Mouse (Mus musculus): ENCODE data around the gene Asah2. TPM values are rescaled to one million over a fixed set of nuclear protein-coding genes. Genes with fewer than 3 reads are reported as not detected.

Asah2 gene
- polyA plus RNA-seq, 1 experiment = 14.5 TPM

DNA sequence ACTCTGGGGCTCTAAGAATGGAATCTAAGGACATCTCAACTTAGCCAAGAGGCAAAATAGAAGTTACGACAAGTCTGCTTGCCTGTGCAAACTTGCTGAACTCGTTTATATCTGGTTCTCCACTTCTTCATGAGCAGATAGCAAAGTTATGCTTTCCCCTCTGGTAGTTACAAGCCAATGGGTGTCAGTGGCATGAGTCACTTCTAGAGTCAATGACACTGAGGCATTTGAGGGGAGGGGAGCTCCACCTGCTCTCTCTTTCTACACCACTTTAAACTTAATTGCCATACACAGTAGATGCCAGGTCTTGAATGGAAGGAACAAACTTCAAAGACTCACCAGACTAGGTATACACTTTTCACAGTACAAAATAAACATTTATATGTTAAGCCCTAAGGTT is 38.4 kb downstream of the Asah2 start:
- no peaks in the 10 kb centered on the region for H3K27me3 ChIP-seq (ENCODE audit: control insufficient read depth, insufficient read depth, low read length)
- no peak for TF ChIP-seq CTCF (IDR thresholded peaks at IDR 0.05; ENCODE audit: borderline replicate concordance, insufficient read depth, low read depth, low read length)
- no peak for TF ChIP-seq POLR2A (IDR thresholded peaks at IDR 0.05; ENCODE audit: borderline replicate concordance, insufficient read depth, low read length)
- 82% methylated on average over 2 of the region's 2 CpGs for WGBS
- no peak for DNase-seq
- no peak overlapping the region for H3K27ac ChIP-seq (ENCODE audit: insufficient read depth, low read length)
- H3K4me1 ChIP-seq (ENCODE audit: control insufficient read depth, insufficient read depth, low read length) = no peaks in the 10 kb centered on the region
- no peak overlapping the region for H3K4me3 ChIP-seq (replicated peaks; ENCODE audit: insufficient read depth, low read depth, low read length)

DNA sequence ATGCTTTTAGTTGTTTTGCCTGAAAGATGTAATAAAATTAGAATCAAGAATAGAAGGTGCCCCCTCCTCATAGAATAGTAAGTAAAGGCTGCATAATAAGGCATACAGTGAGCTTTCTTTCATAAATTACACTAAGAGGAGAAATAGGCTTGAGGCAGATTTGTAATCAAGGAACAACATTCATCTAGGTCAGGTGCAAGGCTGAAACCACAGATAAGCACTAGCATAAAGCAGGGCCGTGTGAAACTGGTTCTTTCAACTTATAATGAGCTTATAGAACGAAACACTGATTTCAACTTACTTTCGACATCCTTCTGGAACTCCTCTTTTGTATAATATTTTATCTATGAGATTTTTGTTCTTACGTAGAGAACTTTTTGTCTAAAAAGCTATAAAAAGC is 40.3 kb downstream of the Asah2 start:
- Histone ChIP-seq H3K27me3 (ENCODE audit: control insufficient read depth, insufficient read depth, low read length) (no peaks in the 10 kb centered on the region), H3K27ac (ENCODE audit: insufficient read depth, low read length) (no peak overlapping the region), H3K4me3 (replicated peaks; ENCODE audit: insufficient read depth, low read depth, low read length) (no peak overlapping the region), H3K4me1 (ENCODE audit: control insufficient read depth, insufficient read depth, low read length) (no peaks in the 10 kb centered on the region)
- no peak for DNase-seq
- WGBS = 85% methylated on average over 4 of the region's 4 CpGs
- no peak for TF ChIP-seq POLR2A (IDR thresholded peaks at IDR 0.05; ENCODE audit: borderline replicate concordance, insufficient read depth, low read length)
- no peak for TF ChIP-seq CTCF (IDR thresholded peaks at IDR 0.05; ENCODE audit: borderline replicate concordance, insufficient read depth, low read depth, low read length)

DNA sequence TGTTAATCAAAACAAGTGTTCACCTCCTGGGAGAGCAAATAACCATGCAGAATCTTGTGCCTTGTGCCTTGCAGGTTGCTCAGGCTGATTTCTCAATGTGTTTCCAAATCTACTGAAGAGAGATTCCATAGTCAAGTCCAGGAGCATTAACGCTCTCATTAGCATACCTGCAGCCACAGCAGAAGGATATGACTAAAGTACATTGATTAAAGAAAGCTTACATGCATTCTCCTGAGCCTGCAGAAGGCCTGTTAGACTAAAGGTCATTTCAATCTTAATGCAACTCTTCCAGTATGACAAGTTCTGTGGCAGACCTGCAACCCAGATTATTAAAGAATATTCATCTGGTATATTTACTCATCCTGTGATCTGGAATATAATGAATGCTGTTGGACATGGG is 46.7 kb downstream of the Asah2 start:
- Histone ChIP-seq H3K4me1 (ENCODE audit: control insufficient read depth, insufficient read depth, low read length) (no peaks in the 10 kb centered on the region), H3K4me3 (replicated peaks; ENCODE audit: insufficient read depth, low read depth, low read length) (no peak overlapping the region), H3K27me3 (ENCODE audit: control insufficient read depth, insufficient read depth, low read length) (no peaks in the 10 kb centered on the region), H3K27ac (ENCODE audit: insufficient read depth, low read length) (no peak overlapping the region)
- no peak for DNase-seq
- TF ChIP-seq POLR2A (IDR thresholded peaks at IDR 0.05; ENCODE audit: borderline replicate concordance, insufficient read depth, low read length) (no peak), CTCF (IDR thresholded peaks at IDR 0.05; ENCODE audit: borderline replicate concordance, insufficient read depth, low read depth, low read length) (no peak)
- WGBS = 84% methylated on average over 1 of the region's 1 CpGs

- no peaks in the 10 kb centered on the region for H3K4me1 ChIP-seq (ENCODE audit: control insufficient read depth, insufficient read depth, low read length)
- TF ChIP-seq POLR2A (IDR thresholded peaks at IDR 0.05; ENCODE audit: borderline replicate concordance, insufficient read depth, low read length) (no peak), CTCF (IDR thresholded peaks at IDR 0.05; ENCODE audit: borderline replicate concordance, insufficient read depth, low read depth, low read length) (no peak)
- WGBS = 92% methylated on average over 1 of the region's 1 CpGs
Observed at GRCm38 (mm10) chr19:32056252-32056651, 51.8 kb downstream of the Asah2 start.

GRCm38 (mm10) chr19:32055725-32056124 is 52.3 kb downstream of the Asah2 start:
- 81% methylated on average over 1 of the region's 1 CpGs for WGBS
- H3K27me3 ChIP-seq (ENCODE audit: control insufficient read depth, insufficient read depth, low read length) = no peaks in the 10 kb centered on the region
- no peak for DNase-seq
- TF ChIP-seq POLR2A (IDR thresholded peaks at IDR 0.05; ENCODE audit: borderline replicate concordance, insufficient read depth, low read length) = no peak
- no peak for TF ChIP-seq CTCF (IDR thresholded peaks at IDR 0.05; ENCODE audit: borderline replicate concordance, insufficient read depth, low read depth, low read length)
- no peak overlapping the region for H3K4me3 ChIP-seq (replicated peaks; ENCODE audit: insufficient read depth, low read depth, low read length)
- H3K27ac ChIP-seq (ENCODE audit: insufficient read depth, low read length) = no peak overlapping the region
- no peaks in the 10 kb centered on the region for H3K4me1 ChIP-seq (ENCODE audit: control insufficient read depth, insufficient read depth, low read length)

More at GRCm38 (mm10) chr19:32056252-32056651, 51.8 kb downstream of the Asah2 start:
- DNase-seq = no peak
- Histone ChIP-seq H3K4me3 (replicated peaks; ENCODE audit: insufficient read depth, low read depth, low read length) (no peak overlapping the region), H3K27ac (ENCODE audit: insufficient read depth, low read length) (no peak overlapping the region), H3K27me3 (ENCODE audit: control insufficient read depth, insufficient read depth, low read length) (no peaks in the 10 kb centered on the region)

DNA sequence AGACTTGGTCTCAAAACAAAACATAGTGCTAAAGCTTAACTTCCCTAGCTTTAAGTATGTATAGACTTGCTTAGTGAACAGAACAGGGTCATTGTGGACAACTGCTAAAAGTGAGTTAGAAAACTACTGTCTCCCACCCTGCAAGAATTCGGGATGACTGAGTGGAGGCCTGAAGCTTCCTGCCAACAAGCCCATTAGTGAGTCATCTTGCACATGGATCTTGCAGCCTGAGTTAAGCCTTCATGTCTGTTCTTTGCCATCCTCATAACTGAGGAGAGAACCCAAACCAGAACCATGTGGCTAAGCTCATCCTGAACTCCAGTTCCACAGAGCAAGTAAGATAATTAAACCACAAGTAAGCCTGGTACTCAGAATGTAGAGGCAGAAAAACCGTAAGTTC is 56.8 kb downstream of the Asah2 start:
- Histone ChIP-seq H3K27me3 (ENCODE audit: control insufficient read depth, insufficient read depth, low read length) (no peaks in the 10 kb centered on the region), H3K4me1 (ENCODE audit: control insufficient read depth, insufficient read depth, low read length) (no peaks in the 10 kb centered on the region), H3K27ac (ENCODE audit: insufficient read depth, low read length) (no peak overlapping the region), H3K4me3 (replicated peaks; ENCODE audit: insufficient read depth, low read depth, low read length) (no peak overlapping the region)
- 91% methylated on average over 2 of the region's 2 CpGs for WGBS
- TF ChIP-seq POLR2A (IDR thresholded peaks at IDR 0.05; ENCODE audit: borderline replicate concordance, insufficient read depth, low read length) = no peak
- no peak for TF ChIP-seq CTCF (IDR thresholded peaks at IDR 0.05; ENCODE audit: borderline replicate concordance, insufficient read depth, low read depth, low read length)
- no peak for DNase-seq

DNA sequence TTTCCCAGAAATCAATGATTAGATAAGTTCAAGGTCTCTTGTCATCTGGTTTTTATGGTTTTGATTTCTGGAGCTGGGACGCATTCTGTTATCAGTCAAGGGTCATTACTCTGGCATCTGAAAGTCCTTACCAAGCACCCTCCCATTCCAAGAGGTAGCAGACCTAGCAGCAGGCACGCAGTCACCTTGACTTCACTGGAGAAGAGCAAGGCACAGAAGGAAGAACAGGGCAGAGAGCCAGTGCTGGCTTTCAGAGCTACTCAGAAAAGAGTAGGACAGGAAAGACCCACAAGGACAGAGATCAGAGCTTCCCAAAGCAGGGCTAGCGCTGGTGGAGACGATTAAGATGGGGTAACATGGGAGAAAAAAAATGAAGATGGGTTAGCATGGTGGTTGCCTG is 75.1 kb downstream of the Asah2 start:
- no peaks in the 10 kb centered on the region for H3K4me1 ChIP-seq (ENCODE audit: control insufficient read depth, insufficient read depth, low read length)
- peak in 1 of 2 experiments; percentile 2 for DNase-seq
- H3K27ac ChIP-seq (ENCODE audit: insufficient read depth, low read length) = no peak overlapping the region
- no peaks in the 10 kb centered on the region for H3K27me3 ChIP-seq (ENCODE audit: control insufficient read depth, insufficient read depth, low read length)
- WGBS = 64% methylated on average over 4 of the region's 4 CpGs
- TF ChIP-seq CTCF (IDR thresholded peaks at IDR 0.05; ENCODE audit: borderline replicate concordance, insufficient read depth, low read depth, low read length) = no peak
- no peak for TF ChIP-seq POLR2A (IDR thresholded peaks at IDR 0.05; ENCODE audit: borderline replicate concordance, insufficient read depth, low read length)
- no peak overlapping the region for H3K4me3 ChIP-seq (replicated peaks; ENCODE audit: insufficient read depth, low read depth, low read length)

DNA sequence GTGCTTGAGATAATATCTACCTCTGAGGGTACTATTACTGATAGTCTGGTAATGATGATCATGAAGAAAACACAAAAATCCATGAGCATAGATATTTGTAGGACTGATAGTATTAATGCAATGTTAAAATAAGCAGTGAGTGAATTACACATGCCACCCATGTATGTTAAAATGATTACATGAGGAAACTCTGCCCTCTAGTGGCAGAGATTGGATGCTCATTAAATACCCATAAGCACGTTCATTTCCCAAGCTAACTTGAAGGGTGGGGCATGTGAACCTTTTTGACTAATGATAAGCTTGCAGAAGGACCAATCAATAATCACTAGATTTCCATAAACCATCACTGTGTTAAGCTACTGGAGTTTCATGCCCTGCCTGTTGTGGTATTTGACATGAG is 77.6 kb downstream of the Asah2 start:
- TF ChIP-seq CTCF (IDR thresholded peaks at IDR 0.05; ENCODE audit: borderline replicate concordance, insufficient read depth, low read depth, low read length) = no peak; the same call in 1 of the 2 replicates
- no peak for TF ChIP-seq POLR2A (IDR thresholded peaks at IDR 0.05; ENCODE audit: borderline replicate concordance, insufficient read depth, low read length)
- H3K4me1 ChIP-seq (ENCODE audit: control insufficient read depth, insufficient read depth, low read length) = no peaks in the 10 kb centered on the region
- DNase-seq = peak in 1 of 2 experiments; percentile 26
- H3K4me3 ChIP-seq (replicated peaks; ENCODE audit: insufficient read depth, low read depth, low read length) = no peak overlapping the region
- no peaks in the 10 kb centered on the region for H3K27me3 ChIP-seq (ENCODE audit: control insufficient read depth, insufficient read depth, low read length)
- WGBS = 2% methylated on average over 1 of the region's 1 CpGs
- H3K27ac ChIP-seq (ENCODE audit: insufficient read depth, low read length) = no peak overlapping the region

Data from cerebellum, adult 2 months (tissue).